Mouse (Mus musculus): ENCODE results near the gene Slc1a2.

The Slc1a2 gene

DNA sequence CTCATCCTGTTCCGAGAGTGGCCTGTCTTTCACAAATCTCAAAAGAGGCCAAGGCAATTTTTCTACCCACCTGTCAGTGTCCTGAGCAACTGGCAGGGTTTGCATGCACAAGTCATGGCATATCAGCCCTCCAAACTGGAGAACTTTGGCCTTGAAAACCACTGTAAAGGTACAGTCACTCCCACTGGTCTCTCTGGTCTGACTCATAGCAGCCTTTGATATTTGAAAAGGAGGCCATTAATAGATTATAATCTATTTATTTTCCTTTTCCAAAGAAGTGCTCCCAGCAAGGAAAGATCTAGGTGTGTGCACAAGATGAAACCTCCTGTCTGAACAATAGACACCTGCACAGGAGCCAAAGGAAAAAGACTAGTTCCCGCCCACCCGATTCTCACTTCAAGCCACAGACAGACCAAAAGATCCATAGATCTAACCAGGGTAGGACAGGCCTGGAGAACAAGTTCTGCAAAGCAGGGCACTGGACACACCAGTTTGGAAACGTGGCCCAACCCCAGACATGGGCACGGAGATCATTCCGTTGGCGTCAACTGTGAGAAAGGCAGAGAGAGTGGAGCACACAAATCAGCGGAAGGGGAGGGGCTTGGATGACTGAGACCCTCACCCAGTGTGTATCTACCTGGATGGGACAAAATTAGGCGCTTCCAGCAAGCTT lies 167.6 kb downstream of the Slc1a2 start:
- DNase-seq, result no peak

GRCm38 (mm10) chr2:102827841-102828240 lies 169.4 kb downstream of the Slc1a2 start:
- DNase-seq, result no peak

- DNase-seq, result no peak
These were observed 169.9 kb downstream of the Slc1a2 start for GRCm38 (mm10) chr2:102828381-102828780.

DNA sequence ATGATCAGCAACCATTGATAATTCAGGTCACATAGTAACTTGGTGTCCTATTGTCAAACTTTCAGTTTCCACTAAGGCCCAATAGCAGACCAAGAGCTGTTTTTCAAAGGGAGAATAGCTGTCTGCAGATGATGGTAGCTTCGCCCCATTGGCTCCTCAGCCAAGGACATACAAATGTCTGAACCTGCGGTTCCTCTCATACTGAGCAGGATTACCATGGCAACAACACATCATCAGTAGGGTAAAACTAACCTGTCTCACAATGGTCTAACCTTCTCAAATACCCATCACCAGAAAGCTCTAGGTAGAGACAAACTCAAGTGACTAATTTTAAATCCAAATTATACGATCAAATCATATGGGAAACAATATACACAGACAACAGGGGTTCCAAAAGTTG lies 170.7 kb downstream of the Slc1a2 start:
- peak in 1 of 2 experiments; percentile 23 for DNase-seq

GRCm38 (mm10) chr2:102831547-102831946 lies 173.1 kb downstream of the Slc1a2 start:
- DNase-seq, result no peak

DNA sequence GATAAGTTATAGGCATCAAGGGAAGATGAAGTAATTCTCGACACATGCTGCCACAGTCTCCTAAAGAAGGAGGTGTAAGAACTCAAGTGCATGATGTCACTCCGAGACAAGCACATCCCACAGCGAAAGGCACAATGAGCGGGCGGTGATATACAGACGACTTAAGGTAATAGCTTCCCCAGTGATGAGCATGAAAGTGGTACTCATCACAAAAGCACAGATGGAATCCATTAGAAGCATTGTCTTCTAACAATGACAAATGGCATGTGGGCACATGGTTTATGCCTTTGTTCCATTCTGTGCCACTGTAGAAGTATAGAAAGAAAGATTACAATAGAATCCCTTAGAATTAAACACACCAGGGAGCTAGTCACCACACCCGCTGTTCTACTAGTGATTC lies 179.7 kb downstream of the Slc1a2 start:
- DNase-seq, result no peak
